Mouse (Mus musculus): Measurements from ENCODE around the gene Crygs. TPM values are rescaled to one million over a fixed set of nuclear protein-coding genes. Genes with fewer than 3 reads are reported as not detected.

The Crygs gene
- not detected in 2 replicates for polyA plus RNA-seq (2014; fragmentation: Nextera tagmentation; extraction: Ambion mirVana)

- WGBS, result 78% methylated on average over 2 of the region's 2 CpGs
- no peak for DNase-seq (ENCODE audit: low spot score)
- no peaks in the 10 kb centered on the region for H3K9me3 ChIP-seq (ENCODE audit: control insufficient read depth, low read length)
- peaks cover 24% of the 10 kb centered on the region for H3K27me3 ChIP-seq (ENCODE audit: control insufficient read depth, insufficient read depth, low read length)
- H3K9ac ChIP-seq, result no peak within 1 kb of the TSS
- H3K4me3 ChIP-seq (replicated peaks; ENCODE audit: low read length), result no peak within 1 kb of the TSS
- ATAC-seq (ENCODE audit: low FRiP score), result no peak
- H3K36me3 ChIP-seq (replicated peaks; ENCODE audit: control insufficient read depth, insufficient read depth), result no peaks in the 10 kb centered on the region; the same call in 1 of the 2 replicates
- H3K27ac ChIP-seq, result no peak within 1 kb of the TSS
- no peak within 1 kb of the TSS for H3K4me2 ChIP-seq (replicated peaks)
- 0 out of 2 replicates have a peak, but pooled peaks cover 3% of the 10 kb centered on the region for H3K4me1 ChIP-seq (replicated peaks; ENCODE audit: control insufficient read depth, insufficient read depth, low read length)
Measured at GRCm38 (mm10) chr16:22811477-22811876, at the start of gene Crygs. Crygs (minus strand) TSS chr16:22811577.

GRCm38 (mm10) chr16:22857431-22858113 lies 46.2 kb upstream of the Crygs start, which contains the start of the genes Tbccd1 and Dnajb11:
Tbccd1 (minus strand) TSS chr16:22857669.
Dnajb11 (plus strand) TSS chr16:22857845.
- H3K27ac ChIP-seq, result peak within 1 kb of the TSS; percentile 60
- WGBS, result under 1% methylated on average over 62 of the region's 62 CpGs
- peaks cover 7% of the 10 kb centered on the region for H3K36me3 ChIP-seq (replicated peaks; ENCODE audit: control insufficient read depth, insufficient read depth)
- DNase-seq (ENCODE audit: low spot score) (peak; percentile 99), ATAC-seq (ENCODE audit: low FRiP score) (peak; percentile 100)
- H3K9ac ChIP-seq, result peak within 1 kb of the TSS; percentile 93
- H3K27me3 ChIP-seq (ENCODE audit: control insufficient read depth, insufficient read depth, low read length), result no peaks in the 10 kb centered on the region
- H3K4me3 ChIP-seq (replicated peaks; ENCODE audit: low read length), result peak within 1 kb of the TSS; percentile 98
- H3K4me1 ChIP-seq (replicated peaks; ENCODE audit: control insufficient read depth, insufficient read depth, low read length), result peaks cover 14% of the 10 kb centered on the region
- peak within 1 kb of the TSS; percentile 89 for H3K4me2 ChIP-seq (replicated peaks)
- H3K9me3 ChIP-seq (ENCODE audit: control insufficient read depth, low read length), result no peaks in the 10 kb centered on the region

GRCm38 (mm10) chr16:22856773-22857172 lies 45.4 kb upstream of the Crygs start:
- peak overlapping the region; percentile 56 for H3K27ac ChIP-seq
- H3K4me2 ChIP-seq (replicated peaks), result peak overlapping the region; percentile 89
- H3K4me3 ChIP-seq (replicated peaks; ENCODE audit: low read length), result peak overlapping the region; percentile 98
- peak overlapping the region; percentile 56 for H3K9ac ChIP-seq
- WGBS, result 19% methylated on average over 9 of the region's 9 CpGs
- H3K9me3 ChIP-seq (ENCODE audit: control insufficient read depth, low read length), result no peaks in the 10 kb centered on the region
- DNase-seq (ENCODE audit: low spot score) (no peak), ATAC-seq (ENCODE audit: low FRiP score) (no peak)
- H3K4me1 ChIP-seq (replicated peaks; ENCODE audit: control insufficient read depth, insufficient read depth, low read length), result peaks cover 14% of the 10 kb centered on the region
- no peaks in the 10 kb centered on the region for H3K27me3 ChIP-seq (ENCODE audit: control insufficient read depth, insufficient read depth, low read length)
- 0 out of 2 replicates have a peak, but pooled peaks cover 1% of the 10 kb centered on the region for H3K36me3 ChIP-seq (replicated peaks; ENCODE audit: control insufficient read depth, insufficient read depth)

GRCm38 (mm10) chr16:22852709-22853108 lies 41.3 kb upstream of the Crygs start:
- ATAC-seq (ENCODE audit: low FRiP score) (no peak), DNase-seq (ENCODE audit: low spot score) (no peak)
- Histone ChIP-seq H3K9ac (no peak overlapping the region), H3K4me1 (replicated peaks; ENCODE audit: control insufficient read depth, insufficient read depth, low read length) (peaks cover 6% of the 10 kb centered on the region), H3K27ac (no peak overlapping the region), H3K4me3 (replicated peaks; ENCODE audit: low read length) (no peak overlapping the region), H3K4me2 (replicated peaks) (no peak overlapping the region), H3K27me3 (ENCODE audit: control insufficient read depth, insufficient read depth, low read length) (no peaks in the 10 kb centered on the region), H3K36me3 (replicated peaks; ENCODE audit: control insufficient read depth, insufficient read depth) (no peaks in the 10 kb centered on the region), H3K9me3 (ENCODE audit: control insufficient read depth, low read length) (no peaks in the 10 kb centered on the region)
- 95% methylated on average over 4 of the region's 4 CpGs for WGBS

GRCm38 (mm10) chr16:22848331-22848730 lies 37.0 kb upstream of the Crygs start:
- no peak overlapping the region for H3K9ac ChIP-seq
- ATAC-seq (ENCODE audit: low FRiP score) (no peak), DNase-seq (ENCODE audit: low spot score) (no peak)
- WGBS, result 89% methylated on average over 1 of the region's 1 CpGs
- no peaks in the 10 kb centered on the region for H3K36me3 ChIP-seq (replicated peaks; ENCODE audit: control insufficient read depth, insufficient read depth)
- H3K4me2 ChIP-seq (replicated peaks), result no peak overlapping the region
- H3K4me1 ChIP-seq (replicated peaks; ENCODE audit: control insufficient read depth, insufficient read depth, low read length), result peaks cover 6% of the 10 kb centered on the region; the same call in 1 of the 2 replicates
- H3K27ac ChIP-seq, result no peak overlapping the region
- no peak overlapping the region for H3K4me3 ChIP-seq (replicated peaks; ENCODE audit: low read length)
- H3K27me3 ChIP-seq (ENCODE audit: control insufficient read depth, insufficient read depth, low read length), result no peaks in the 10 kb centered on the region
- H3K9me3 ChIP-seq (ENCODE audit: control insufficient read depth, low read length), result no peaks in the 10 kb centered on the region

GRCm38 (mm10) chr16:22847686-22848085 lies 36.3 kb upstream of the Crygs start:
- no peak overlapping the region for H3K9ac ChIP-seq
- 96% methylated on average over 1 of the region's 1 CpGs for WGBS
- DNase-seq (ENCODE audit: low spot score), result no peak
- H3K27ac ChIP-seq, result no peak overlapping the region
- H3K4me2 ChIP-seq (replicated peaks), result no peak overlapping the region
- ATAC-seq (ENCODE audit: low FRiP score), result no peak
- no peak overlapping the region for H3K4me3 ChIP-seq (replicated peaks; ENCODE audit: low read length)
- no peaks in the 10 kb centered on the region for H3K27me3 ChIP-seq (ENCODE audit: control insufficient read depth, insufficient read depth, low read length)
- H3K36me3 ChIP-seq (replicated peaks; ENCODE audit: control insufficient read depth, insufficient read depth), result no peaks in the 10 kb centered on the region
- no peaks in the 10 kb centered on the region for H3K9me3 ChIP-seq (ENCODE audit: control insufficient read depth, low read length)
- peaks cover 6% of the 10 kb centered on the region; the same call in 1 of the 2 replicates for H3K4me1 ChIP-seq (replicated peaks; ENCODE audit: control insufficient read depth, insufficient read depth, low read length)

GRCm38 (mm10) chr16:22845481-22845880 lies 34.1 kb upstream of the Crygs start:
- Histone ChIP-seq H3K4me1 (replicated peaks; ENCODE audit: control insufficient read depth, insufficient read depth, low read length) (peaks cover 6% of the 10 kb centered on the region; the same call in 1 of the 2 replicates), H3K9me3 (ENCODE audit: control insufficient read depth, low read length) (no peaks in the 10 kb centered on the region), H3K4me2 (replicated peaks) (no peak overlapping the region), H3K4me3 (replicated peaks; ENCODE audit: low read length) (no peak overlapping the region), H3K27me3 (ENCODE audit: control insufficient read depth, insufficient read depth, low read length) (no peaks in the 10 kb centered on the region), H3K27ac (no peak overlapping the region), H3K36me3 (replicated peaks; ENCODE audit: control insufficient read depth, insufficient read depth) (peaks cover 8% of the 10 kb centered on the region), H3K9ac (no peak overlapping the region)
- ATAC-seq (ENCODE audit: low FRiP score) (no peak), DNase-seq (ENCODE audit: low spot score) (no peak)
- WGBS, result 88% methylated on average over 4 of the region's 4 CpGs

GRCm38 (mm10) chr16:22844834-22845233 lies 33.5 kb upstream of the Crygs start:
- H3K36me3 ChIP-seq (replicated peaks; ENCODE audit: control insufficient read depth, insufficient read depth), result peaks cover 14% of the 10 kb centered on the region
- ATAC-seq (ENCODE audit: low FRiP score) (peak; percentile 4; the same call in 1 of the 2 replicates), DNase-seq (ENCODE audit: low spot score) (no peak)
- H3K27me3 ChIP-seq (ENCODE audit: control insufficient read depth, insufficient read depth, low read length), result no peaks in the 10 kb centered on the region
- H3K4me3 ChIP-seq (replicated peaks; ENCODE audit: low read length), result peak overlapping the region; percentile 59
- H3K9me3 ChIP-seq (ENCODE audit: control insufficient read depth, low read length), result no peaks in the 10 kb centered on the region
- WGBS, result 72% methylated on average over 5 of the region's 5 CpGs
- H3K9ac ChIP-seq, result peak overlapping the region; percentile 93
- peak overlapping the region; percentile 67; the same call in 1 of the 2 replicates for H3K27ac ChIP-seq
- H3K4me2 ChIP-seq (replicated peaks), result peak overlapping the region; percentile 88
- peaks cover 6% of the 10 kb centered on the region; the same call in 1 of the 2 replicates for H3K4me1 ChIP-seq (replicated peaks; ENCODE audit: control insufficient read depth, insufficient read depth, low read length)

GRCm38 (mm10) chr16:22844061-22844801 lies 32.9 kb upstream of the Crygs start:
- Histone ChIP-seq H3K9ac (peak overlapping the region; percentile 93), H3K27me3 (ENCODE audit: control insufficient read depth, insufficient read depth, low read length) (no peaks in the 10 kb centered on the region), H3K9me3 (ENCODE audit: control insufficient read depth, low read length) (no peaks in the 10 kb centered on the region), H3K4me3 (replicated peaks; ENCODE audit: low read length) (peak overlapping the region; percentile 59), H3K4me1 (replicated peaks; ENCODE audit: control insufficient read depth, insufficient read depth, low read length) (peaks cover 6% of the 10 kb centered on the region; the same call in 1 of the 2 replicates), H3K4me2 (replicated peaks) (peak overlapping the region; percentile 88), H3K36me3 (replicated peaks; ENCODE audit: control insufficient read depth, insufficient read depth) (peaks cover 18% of the 10 kb centered on the region), H3K27ac (peak overlapping the region; percentile 67; the same call in 1 of the 2 replicates)
- DNase-seq (ENCODE audit: low spot score) (peak; percentile 84), ATAC-seq (ENCODE audit: low FRiP score) (peak; percentile 96)
- 11% methylated on average over 26 of the region's 26 CpGs for WGBS
